Mouse (Mus musculus): ENCODE measurements around the gene Tdp1. TPM values are rescaled to one million over a fixed set of nuclear protein-coding genes. Genes with fewer than 3 reads are reported as not detected.

The Tdp1 gene
- polyA plus RNA-seq, 1 experiment from 2014 or later, result 43.9 TPM

- Histone ChIP-seq H3K9ac (ENCODE audit: low read depth, low read length) (no peak overlapping the region), H3K4me1 (ENCODE audit: control insufficient read depth, insufficient read depth, low read length) (0 out of 2 replicates have a peak, but pooled peaks cover 2% of the 10 kb centered on the region), H3K36me3 (ENCODE audit: control insufficient read depth, insufficient read depth, low read length) (no peaks in the 10 kb centered on the region), H3K9me3 (ENCODE audit: control insufficient read depth, low read length) (no peaks in the 10 kb centered on the region), H3K4me3 (ENCODE audit: low read length) (no peak overlapping the region), H3K27ac (ENCODE audit: low read length) (no peak overlapping the region), H3K27me3 (replicated peaks; ENCODE audit: control insufficient read depth, insufficient read depth, low read length) (no peaks in the 10 kb centered on the region), H3K4me2 (ENCODE audit: low read depth, low read length) (no peak overlapping the region)
- 91% methylated on average over 3 of the region's 3 CpGs for WGBS
- no peak for ATAC-seq
These were observed 116.9 kb downstream of the Tdp1 start for GRCm38 (mm10) chr12:100001246-100001645.

- H3K36me3 ChIP-seq (ENCODE audit: control insufficient read depth, insufficient read depth, low read length), result no peaks in the 10 kb centered on the region
- no peak for ATAC-seq
- no peaks in the 10 kb centered on the region for H3K27me3 ChIP-seq (replicated peaks; ENCODE audit: control insufficient read depth, insufficient read depth, low read length)
- H3K27ac ChIP-seq (ENCODE audit: low read length), result no peak overlapping the region
- H3K4me1 ChIP-seq (ENCODE audit: control insufficient read depth, insufficient read depth, low read length), result 0 out of 2 replicates have a peak, but pooled peaks cover 2% of the 10 kb centered on the region
- WGBS, result 58% methylated on average over 3 of the region's 3 CpGs
- no peak overlapping the region for H3K9ac ChIP-seq (ENCODE audit: low read depth, low read length)
- H3K9me3 ChIP-seq (ENCODE audit: control insufficient read depth, low read length), result no peaks in the 10 kb centered on the region
- no peak overlapping the region for H3K4me2 ChIP-seq (ENCODE audit: low read depth, low read length)
- H3K4me3 ChIP-seq (ENCODE audit: low read length), result no peak overlapping the region
These were observed 117.6 kb downstream of the Tdp1 start for GRCm38 (mm10) chr12:100001910-100002309.

GRCm38 (mm10) chr12:100002914-100003587 lies 118.7 kb downstream of the Tdp1 start:
- Histone ChIP-seq H3K4me3 (ENCODE audit: low read length) (no peak overlapping the region), H3K36me3 (ENCODE audit: control insufficient read depth, insufficient read depth, low read length) (no peaks in the 10 kb centered on the region), H3K4me2 (ENCODE audit: low read depth, low read length) (no peak overlapping the region), H3K4me1 (ENCODE audit: control insufficient read depth, insufficient read depth, low read length) (0 out of 2 replicates have a peak, but pooled peaks cover 2% of the 10 kb centered on the region), H3K9me3 (ENCODE audit: control insufficient read depth, low read length) (no peaks in the 10 kb centered on the region), H3K9ac (ENCODE audit: low read depth, low read length) (no peak overlapping the region), H3K27ac (ENCODE audit: low read length) (no peak overlapping the region; the same call in 1 of the 2 replicates), H3K27me3 (replicated peaks; ENCODE audit: control insufficient read depth, insufficient read depth, low read length) (no peaks in the 10 kb centered on the region)
- ATAC-seq, result peak; percentile 52
- WGBS, result 36% methylated on average over 8 of the region's 8 CpGs

Small RNAs within 50 kb of the gene (microRNA-seq; reads per million reads assigned to microRNA genes)
- not detected for gene Gm23291

Other genes with a start within 250 kb of the Tdp1 start
- gene Efcab11, start 78 bp upstream of the Tdp1 start, polyA plus RNA-seq (2015; fragmentation: Nextera tagmentation; extraction: Ambion mirVana), result 7.9 and 9.7 TPM in 2 replicates
- gene Kcnk13, start 80.0 kb downstream of the Tdp1 start, polyA plus RNA-seq (2015; fragmentation: Nextera tagmentation; extraction: Ambion mirVana), result 0.64 TPM in 2 replicates
- gene Psmc1, start 225.6 kb downstream of the Tdp1 start, polyA plus RNA-seq (2015; fragmentation: Nextera tagmentation; extraction: Ambion mirVana), result 223 and 239 TPM in 2 replicates

All from intestine, embryonic 16.5 days (tissue).